Mouse (Mus musculus) E14TG2a.4 (cell line): Measurements from ENCODE around the gene Reps2.

ENCODE experiments used
- CTCF ChIP-seq: conservative IDR thresholded peaks from 2 replicates; pipeline ENCODE4 v1.5.1; 2014; ENCODE audit warnings: low read length
- NANOG ChIP-seq: IDR thresholded peaks from 2 replicates; pipeline ENCODE4 v1.6.1; 2014; ENCODE audit warnings: borderline replicate concordance, low read length, mixed read lengths
- POU5F1 ChIP-seq: IDR thresholded peaks from 2 replicates; pipeline ENCODE4 v1.6.1; 2014; ENCODE audit warnings: low read length, borderline replicate concordance

- TF ChIP-seq CTCF (no peak), POU5F1 (no peak), NANOG (no peak)
These were observed 35.4 kb upstream of the Reps2 start for GRCm38 (mm10) chrX:162678820-162679219.
